Mouse (Mus musculus): ENCODE data around the gene Arhgap22. TPM values are rescaled to one million over a fixed set of nuclear protein-coding genes. Genes with fewer than 3 reads are reported as not detected.

Arhgap22 gene
- polyA plus RNA-seq, 1 experiment: 39.5 TPM

GRCm38 (mm10) chr14:33415746-33416145 lies 201.9 kb downstream of the Arhgap22 start:
- no peak overlapping the region for H3K27ac ChIP-seq (ENCODE audit: insufficient read depth, low read depth, low read length)
- H3K4me1 ChIP-seq (ENCODE audit: control insufficient read depth, insufficient read depth, low read length): no peaks in the 10 kb centered on the region
- no peak overlapping the region for H3K4me3 ChIP-seq (ENCODE audit: insufficient read depth, low read length)
- TF ChIP-seq CTCF (IDR thresholded peaks at IDR 0.05; ENCODE audit: low read depth, low read length): no peak
- no peak for TF ChIP-seq POLR2A (IDR thresholded peaks at IDR 0.05; ENCODE audit: borderline replicate concordance, low read depth, low read length)

- Histone ChIP-seq H3K27ac (ENCODE audit: insufficient read depth, low read depth, low read length) (no peak overlapping the region), H3K4me3 (ENCODE audit: insufficient read depth, low read length) (no peak overlapping the region), H3K4me1 (ENCODE audit: control insufficient read depth, insufficient read depth, low read length) (peaks cover 5% of the 10 kb centered on the region)
- TF ChIP-seq POLR2A (IDR thresholded peaks at IDR 0.05; ENCODE audit: borderline replicate concordance, low read depth, low read length) (no peak), CTCF (IDR thresholded peaks at IDR 0.05; ENCODE audit: low read depth, low read length) (no peak)
Observed at GRCm38 (mm10) chr14:33418311-33418909, 204.6 kb downstream of the Arhgap22 start.

Other genes starting within 250 kb of the Arhgap22 start
- not detected in 2 replicates for gene Lrrc18, start 222.6 kb upstream of the Arhgap22 start, polyA plus RNA-seq (2012; ENCODE audit: insufficient read depth, insufficient read length, missing spikeins)
- gene Wdfy4, start 28.5 kb upstream of the Arhgap22 start, polyA plus RNA-seq (2012; ENCODE audit: insufficient read depth, insufficient read length, missing spikeins): 39.7 and 40.3 TPM in 2 replicates
- gene Mapk8, start 233.1 kb downstream of the Arhgap22 start, polyA plus RNA-seq (2012; ENCODE audit: insufficient read depth, insufficient read length, missing spikeins): 13.9 and 15.7 TPM in 2 replicates